Mouse (Mus musculus): Measurements from ENCODE around the gene Kcnma1. TPM values are rescaled to one million over a fixed set of nuclear protein-coding genes. Genes with fewer than 3 reads are reported as not detected.

Gene Kcnma1
- total RNA-seq (2021): 10 to 100 TPM; 26.6 to 32.2 TPM
- long read RNA-seq, experiment 1, partial matches to known transcripts: 1 of 7 reads
- long read RNA-seq, experiment 1, other reads (novel, unspliced or antisense): 6 of 7 reads
- long read RNA-seq, experiment 2, partial matches to known transcripts: 10 of 13 reads
- long read RNA-seq, experiment 2, other reads (novel, unspliced or antisense): 3 of 13 reads

- no peak for DNase-seq (ENCODE audit: low spot score in 2 of 2)
These were observed at the start of gene Kcnma1 for GRCm38 (mm10) chr14:24014391-24014790. Gene Kcnma1, minus strand, starts transcription at chr14:24014491.

DNA sequence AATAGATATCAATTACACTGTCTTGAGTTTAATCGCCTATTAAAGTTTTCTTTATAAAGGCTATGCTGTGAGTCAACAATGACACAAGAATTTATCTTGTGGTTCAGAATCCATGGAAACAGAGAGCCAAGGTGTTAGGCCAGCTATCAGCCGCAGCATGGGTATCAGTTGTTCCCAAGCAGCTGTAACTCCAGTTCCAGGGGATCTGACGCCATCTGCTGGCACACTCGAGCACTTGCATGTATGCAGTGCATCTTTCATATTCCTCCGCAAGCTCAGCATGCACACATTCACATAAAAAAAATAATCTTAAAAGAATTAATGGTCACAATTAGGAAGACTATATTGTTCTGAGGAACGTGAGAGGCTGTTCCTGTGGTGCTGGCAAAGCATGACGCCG, 45.5 kb upstream of the Kcnma1 start:
- no peak for DNase-seq (ENCODE audit: low spot score in 2 of 2)

- DNase-seq (ENCODE audit: low spot score in 2 of 2): no peak
These were observed 45.0 kb upstream of the Kcnma1 start for GRCm38 (mm10) chr14:24059287-24059686.

DNA sequence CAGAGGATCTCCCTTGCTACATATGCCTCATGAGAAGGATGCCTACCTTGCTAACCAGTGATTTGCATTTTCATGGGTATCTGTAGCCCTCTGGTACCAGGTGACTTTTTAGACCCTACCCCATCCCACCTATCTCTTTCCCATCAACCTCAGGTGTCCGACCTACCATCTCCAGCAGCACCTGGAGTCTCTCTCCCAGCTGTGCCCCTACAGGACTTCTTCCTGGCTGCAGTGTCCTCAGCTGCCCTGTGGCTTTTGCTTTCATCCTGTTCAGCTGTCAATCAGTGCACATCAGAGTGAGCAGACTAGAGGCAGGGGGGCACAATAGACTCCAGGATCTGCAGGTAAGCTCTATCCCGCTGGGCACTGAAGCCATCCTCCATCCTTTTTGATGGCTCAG, 37.5 kb upstream of the Kcnma1 start:
- no peak for DNase-seq (ENCODE audit: low spot score in 2 of 2)

DNA sequence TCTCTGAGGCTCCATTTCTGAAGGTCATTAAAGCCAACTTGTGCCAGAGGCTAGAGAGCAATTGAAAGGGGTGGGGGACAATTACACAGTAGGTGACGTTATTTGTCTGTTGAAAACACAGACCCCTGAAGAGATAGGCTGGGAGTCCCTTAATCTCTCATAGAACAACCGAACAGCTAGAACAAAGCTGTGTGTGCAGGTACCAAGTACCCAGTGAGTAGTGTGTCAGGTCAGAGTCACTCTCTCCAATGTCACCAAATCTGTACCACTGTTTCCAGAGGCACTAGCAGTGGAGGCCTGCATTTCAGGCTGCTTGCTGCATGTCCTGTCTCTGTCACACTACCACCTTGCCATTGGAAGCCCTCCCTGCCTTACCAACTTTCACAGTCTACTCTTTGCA, 22.3 kb upstream of the Kcnma1 start:
- no peak for DNase-seq (ENCODE audit: low spot score in 2 of 2)

DNA sequence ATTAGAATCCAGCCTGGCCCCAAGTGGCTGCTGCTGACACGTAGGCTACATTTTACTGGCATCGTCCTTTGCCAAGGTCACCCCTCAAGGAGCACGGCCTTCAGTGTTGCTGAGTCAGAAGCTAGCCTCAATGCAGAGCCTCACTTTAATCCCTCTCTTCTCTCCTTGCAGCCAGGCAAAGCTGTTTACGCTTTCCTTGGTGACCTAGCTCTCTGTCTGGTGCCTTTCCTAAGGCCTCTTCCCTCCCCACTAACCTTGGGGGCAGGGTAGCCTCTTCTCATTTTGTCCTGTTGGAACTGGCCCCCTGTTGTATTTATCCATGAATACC, 21.9 kb upstream of the Kcnma1 start:
- no peak for DNase-seq (ENCODE audit: low spot score in 2 of 2)

- DNase-seq (ENCODE audit: low spot score in 2 of 2): no peak
These were observed 21.4 kb upstream of the Kcnma1 start for GRCm38 (mm10) chr14:24035486-24036207.

DNA sequence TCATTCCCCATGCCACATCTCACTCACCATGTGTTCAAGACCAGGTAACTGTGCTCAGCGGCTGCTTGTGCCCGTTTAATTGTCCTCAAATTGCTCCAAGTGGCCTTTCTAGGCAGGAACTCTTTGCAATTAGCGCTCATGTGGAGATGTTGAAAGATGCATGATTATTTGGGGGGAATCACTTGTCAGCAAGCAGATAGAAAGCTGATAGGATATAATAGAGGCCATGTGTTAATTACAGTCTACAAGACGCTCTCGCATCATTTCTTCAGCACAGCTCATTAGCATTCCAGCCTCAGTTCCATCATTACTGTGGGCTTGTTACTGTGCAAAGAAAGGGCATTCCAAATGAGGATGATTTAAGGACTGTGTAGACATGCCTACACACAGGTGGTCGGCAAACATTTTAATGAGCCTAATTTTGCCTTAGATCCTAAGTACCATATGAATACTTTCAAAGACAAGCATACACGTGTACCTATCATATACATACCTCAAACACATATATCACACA, 18.6 kb upstream of the Kcnma1 start:
- no peak for DNase-seq (ENCODE audit: low spot score in 2 of 2)

DNA sequence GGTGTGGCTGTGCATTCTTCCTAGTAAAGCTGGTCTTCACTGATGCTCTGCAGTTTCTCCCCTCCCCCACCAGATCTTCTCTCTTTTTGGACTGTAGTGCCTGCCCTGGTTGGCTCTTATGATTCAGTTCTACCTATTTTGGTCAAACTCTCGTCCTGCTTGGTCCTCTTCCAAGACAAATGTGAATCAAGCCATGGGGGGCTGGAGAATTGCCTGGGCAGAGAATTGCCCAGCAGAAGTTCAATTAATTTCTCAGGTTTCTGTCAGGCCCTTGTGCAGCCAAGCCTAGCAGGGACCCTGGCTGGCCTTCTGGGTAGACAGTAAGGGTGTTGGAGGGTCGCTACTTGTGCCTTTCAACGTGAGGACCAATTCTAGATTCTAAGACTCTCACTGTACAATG, 17.9 kb upstream of the Kcnma1 start:
- no peak for DNase-seq (ENCODE audit: low spot score in 2 of 2)

DNA sequence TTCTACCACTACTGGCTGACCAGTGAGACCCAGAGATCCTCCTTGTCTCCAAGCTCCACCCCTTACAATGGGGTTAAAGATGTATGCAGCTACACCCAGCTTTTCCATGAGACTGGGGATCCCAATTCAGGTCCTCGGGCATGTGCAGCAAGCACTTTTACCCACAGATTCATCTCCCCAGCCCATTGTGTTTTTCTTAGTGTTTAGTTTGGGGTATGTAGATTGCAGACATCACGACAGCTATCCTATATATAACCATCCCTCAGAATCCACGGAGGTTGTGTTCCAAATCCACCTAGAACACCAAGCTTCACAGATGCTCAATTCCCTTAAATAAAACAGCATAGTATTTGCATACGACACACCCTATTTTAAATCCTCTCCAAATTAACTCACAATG, 6.4 kb upstream of the Kcnma1 start:
- no peak for DNase-seq (ENCODE audit: low spot score in 2 of 2)

DNA sequence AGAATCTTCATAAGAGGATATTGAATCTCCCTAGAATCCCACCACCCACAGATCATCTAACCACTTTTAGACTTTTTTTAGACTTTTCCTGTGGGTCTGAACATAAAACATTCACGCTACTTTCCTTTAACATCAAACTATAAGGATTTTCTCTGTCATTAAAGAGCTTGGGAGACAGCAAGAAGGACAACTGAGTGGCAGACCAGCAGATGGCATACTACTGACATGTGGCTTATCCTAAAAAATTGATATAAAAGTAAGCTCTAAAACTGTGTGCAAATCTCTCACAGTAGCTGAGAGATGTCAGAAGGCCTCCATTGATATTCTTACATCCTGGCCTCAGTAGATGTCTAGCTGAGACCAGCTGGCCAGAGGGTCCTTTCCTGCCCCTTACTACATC, 4.3 kb downstream of the Kcnma1 start:
- DNase-seq (ENCODE audit: low spot score in 2 of 2): no peak

GRCm38 (mm10) chr14:24008252-24008651, 6.0 kb downstream of the Kcnma1 start:
- peak; percentile 63 to 81 for DNase-seq (ENCODE audit: low spot score in 2 of 2)

- no peak for DNase-seq (ENCODE audit: low spot score in 2 of 2)
These were observed 8.0 kb downstream of the Kcnma1 start for GRCm38 (mm10) chr14:24006276-24006675.

DNA sequence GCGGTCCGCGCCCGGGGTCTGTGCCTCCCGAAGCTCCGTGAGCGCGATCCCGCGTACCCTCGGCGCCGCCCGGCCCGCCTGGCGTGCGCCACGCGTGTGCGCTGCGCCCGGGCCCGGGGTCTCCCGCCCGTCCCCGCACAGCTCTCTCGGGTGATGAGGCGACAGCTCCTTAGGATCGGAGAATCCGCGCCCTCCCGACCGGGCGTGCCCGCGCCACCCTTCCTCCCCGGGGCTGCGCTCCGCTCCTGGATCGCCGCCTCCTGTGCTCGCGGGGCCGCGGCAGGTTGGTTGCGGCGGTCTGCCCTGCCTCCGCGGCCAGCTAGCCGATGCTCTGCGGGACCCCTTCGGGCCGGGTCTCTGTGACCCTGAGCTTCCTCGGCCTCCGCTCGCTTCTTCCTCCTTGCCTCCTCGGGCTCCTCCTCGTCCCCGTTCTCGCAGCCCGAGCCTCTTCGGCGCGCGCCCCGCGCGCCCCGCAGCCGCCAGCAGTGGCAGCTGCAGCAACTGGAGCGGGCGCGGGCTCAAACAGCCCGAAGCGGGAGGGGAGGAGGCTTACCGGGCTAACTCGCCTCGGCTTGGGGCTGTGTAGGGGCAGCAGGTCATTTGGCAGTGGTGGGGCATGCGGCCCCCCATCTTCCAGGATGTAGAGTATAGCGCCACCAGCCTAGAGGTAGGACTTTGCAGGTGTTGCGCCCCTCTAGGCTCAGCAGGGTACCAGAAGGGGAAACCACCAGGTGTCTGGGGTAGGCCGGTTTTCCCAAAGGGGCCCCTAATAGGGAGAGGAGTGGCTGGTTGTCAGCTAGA, 9.6 kb downstream of the Kcnma1 start:
- DNase-seq (ENCODE audit: low spot score in 2 of 2): peak; percentile 53 to 65

DNA sequence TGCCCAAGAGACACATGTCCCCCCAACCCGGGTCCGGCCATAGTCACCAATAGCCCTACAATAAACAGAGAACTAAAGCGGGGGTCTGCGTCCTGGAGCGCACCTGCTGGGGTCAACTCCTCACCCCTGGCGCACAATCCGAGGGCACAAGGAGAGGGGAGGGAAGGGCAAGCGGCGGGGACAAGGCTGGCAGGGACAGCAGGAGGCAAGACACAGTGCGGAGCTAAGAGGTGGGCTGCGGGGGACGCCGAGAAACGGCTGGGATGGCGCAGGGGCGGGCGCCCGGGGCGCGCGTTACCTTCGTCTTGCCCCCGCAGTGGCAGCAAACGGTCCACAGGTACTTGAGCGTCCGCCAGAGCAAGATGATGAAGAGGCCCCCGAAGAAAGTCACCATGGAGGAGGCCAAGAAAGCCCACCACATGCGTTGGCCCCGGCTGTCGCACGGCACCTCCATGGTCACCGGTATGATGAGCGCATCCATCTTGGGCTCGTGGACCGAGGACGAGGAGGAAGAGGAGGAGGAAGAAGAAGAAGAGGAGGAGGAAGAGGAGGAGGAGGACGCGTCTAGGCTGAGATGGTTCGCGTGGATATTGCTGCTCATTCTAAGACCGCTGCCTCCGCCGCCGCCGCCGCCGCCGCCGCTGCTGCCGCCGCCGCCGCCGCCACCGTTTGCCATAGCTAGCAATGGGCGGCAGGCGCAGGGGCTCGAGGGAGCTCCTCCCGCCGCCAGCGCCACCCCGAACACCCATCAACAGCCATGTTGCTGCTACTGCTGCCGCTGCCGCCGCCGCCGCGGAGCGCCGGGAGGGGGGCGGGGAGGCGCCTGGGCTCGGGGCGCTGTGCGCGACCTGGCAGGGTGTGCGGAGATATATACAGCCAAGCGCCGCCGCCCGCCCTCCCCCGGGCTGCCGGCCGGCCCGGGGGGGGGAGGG, 10.6 kb downstream of the Kcnma1 start:
- DNase-seq (ENCODE audit: low spot score in 2 of 2): peak; percentile 21 to 33

- no peak for DNase-seq (ENCODE audit: low spot score in 2 of 2)
These were observed 11.6 kb downstream of the Kcnma1 start for GRCm38 (mm10) chr14:24002647-24003046.

DNA sequence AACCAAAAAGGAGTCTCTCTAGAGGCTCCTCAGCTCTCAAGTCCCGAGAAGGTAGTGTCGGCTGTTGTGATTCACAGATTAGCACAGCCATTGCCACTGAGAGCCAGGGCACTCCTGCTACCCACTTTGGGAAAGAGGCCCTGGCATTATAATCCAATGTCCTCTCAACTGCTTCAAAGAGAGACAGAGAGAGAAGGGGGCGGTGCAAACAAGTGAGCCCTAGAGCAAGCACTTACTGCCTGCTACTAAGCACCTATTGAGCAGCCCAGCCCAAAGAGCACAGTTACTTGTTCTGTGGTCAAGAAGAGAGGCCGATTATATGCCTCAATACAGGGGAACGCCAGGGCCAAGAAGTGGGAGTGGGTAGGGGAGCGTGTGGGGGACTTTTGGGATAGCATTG, 16.4 kb downstream of the Kcnma1 start:
- no peak for DNase-seq (ENCODE audit: low spot score in 2 of 2)

GRCm38 (mm10) chr14:23995831-23996230, 18.5 kb downstream of the Kcnma1 start:
- DNase-seq (ENCODE audit: low spot score in 2 of 2): no peak

DNA sequence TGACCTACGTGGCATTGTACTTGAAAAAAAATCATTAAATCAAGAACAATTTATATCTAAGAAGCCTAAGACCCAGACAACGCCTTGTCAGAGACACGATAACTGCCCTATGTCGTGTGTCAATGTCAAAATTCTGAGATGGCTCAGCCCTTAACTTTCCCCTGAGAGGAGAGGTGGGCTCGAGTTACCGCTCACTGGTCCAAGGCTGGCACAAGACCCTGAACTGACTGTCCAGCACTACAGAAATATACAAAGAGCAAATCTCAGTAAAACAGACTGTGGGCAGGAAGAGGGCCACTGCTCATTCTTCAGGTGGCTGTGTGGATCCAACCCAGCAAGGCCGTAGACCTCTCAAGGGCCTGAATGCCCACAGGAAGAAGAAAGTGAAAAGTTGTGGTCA, 23.4 kb downstream of the Kcnma1 start:
- no peak for DNase-seq (ENCODE audit: low spot score in 2 of 2)

DNA sequence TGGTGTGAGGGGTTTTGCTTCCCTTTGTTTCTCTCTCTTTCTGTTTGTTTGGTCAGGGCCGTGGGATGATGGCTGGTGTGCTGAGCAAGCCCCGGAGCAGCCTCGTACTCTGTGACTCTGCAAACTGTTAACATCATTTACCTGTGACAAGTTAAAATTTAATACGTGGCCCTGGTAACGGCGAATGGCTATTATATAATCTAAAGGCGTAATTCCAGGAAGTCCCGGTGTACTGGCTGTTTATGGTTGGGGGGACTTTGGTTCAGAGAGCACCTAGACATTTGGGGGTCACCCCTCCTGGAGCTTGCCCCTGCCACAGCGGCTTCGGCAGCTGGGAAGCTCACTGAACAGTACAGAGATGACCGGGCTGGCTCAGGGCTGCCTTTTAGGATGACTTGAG, 24.6 kb downstream of the Kcnma1 start:
- DNase-seq (ENCODE audit: low spot score in 2 of 2): no peak

- DNase-seq (ENCODE audit: low spot score in 2 of 2): no peak
These were observed 32.1 kb downstream of the Kcnma1 start for GRCm38 (mm10) chr14:23982205-23982604.
